Mouse (Mus musculus): ENCODE measurements around the gene Efcab3. TPM values are rescaled to one million over a fixed set of nuclear protein-coding genes. Genes with fewer than 3 reads are reported as not detected.

Gene Efcab3
- total and polyA plus RNA-seq, 3 experiments: not detected

- no peaks in the 10 kb centered on the region for H3K79me2 ChIP-seq (ENCODE audit: control insufficient read depth, insufficient read depth, low read length, poor library complexity)
- no peak overlapping the region for H3K9ac ChIP-seq (ENCODE audit: control insufficient read depth, low read depth, low read length, poor library complexity, severe bottlenecking)
- H3K4me3 ChIP-seq (ENCODE audit: control insufficient read depth in 1 of 2, insufficient read depth in 1 of 2, low read depth in 2 of 2, low read length in 2 of 2): no peak overlapping the region
- no peaks in the 10 kb centered on the region for H3K9me3 ChIP-seq (replicated peaks; ENCODE audit: insufficient read depth, low read length)
- H3K4me1 ChIP-seq (ENCODE audit: control insufficient read depth in 1 of 2, insufficient read depth in 2 of 2, low read length in 2 of 2): peaks cover 0 to 8% of the 10 kb centered on the region in 2 experiments; a peak in 2 of 4 replicates
- H3K36me3 ChIP-seq (ENCODE audit: control insufficient read depth in 1 of 2, insufficient read depth in 2 of 2, low read length in 2 of 2): peaks cover 0 to 4% of the 10 kb centered on the region in 2 experiments; a peak in 1 of 4 replicates
- no peak for DNase-seq (ENCODE audit: low read depth, low spot score)
- H3K27ac ChIP-seq (ENCODE audit: control insufficient read depth, low read depth, low read length): no peak overlapping the region
- H3K27me3 ChIP-seq (ENCODE audit: control insufficient read depth in 1 of 2, insufficient read depth in 2 of 2, low read length in 2 of 2): no peaks in the 10 kb centered on the region
- TF ChIP-seq BHLHE40 (IDR thresholded peaks at IDR 0.05; ENCODE audit: borderline replicate concordance, low read depth, low read length) (no peak), USF1 (IDR thresholded peaks at IDR 0.05; ENCODE audit: low read depth, low read length) (no peak), MAFK (IDR thresholded peaks at IDR 0.05; ENCODE audit: borderline replicate concordance, low read depth, low read length) (no peak), NRF1 (IDR thresholded peaks at IDR 0.05; ENCODE audit: insufficient read depth, low read depth, low read length, poor library complexity, severe bottlenecking) (no peak), CHD2 (IDR thresholded peaks at IDR 0.05; ENCODE audit: low read length) (no peak)
Measured at GRCm38 (mm10) chr11:105164516-105165510, 101.4 kb downstream of the Efcab3 start.

- peaks cover 8 to 13% of the 10 kb centered on the region in 2 experiments for H3K4me1 ChIP-seq (ENCODE audit: control insufficient read depth in 1 of 2, insufficient read depth in 2 of 2, low read length in 2 of 2)
- DNase-seq (ENCODE audit: low read depth, low spot score): no peak
Measured at GRCm38 (mm10) chr11:105166780-105167179, 103.4 kb downstream of the Efcab3 start.

More at GRCm38 (mm10) chr11:105166780-105167179, 103.4 kb downstream of the Efcab3 start:
- TF ChIP-seq CHD2 (IDR thresholded peaks at IDR 0.05; ENCODE audit: low read length) (no peak), JUND (IDR thresholded peaks at IDR 0.05; ENCODE audit: low read depth, low read length) (no peak), KAT2A (conservative IDR thresholded peaks at IDR 0.05; ENCODE audit: low read depth, low read length) (no peak), USF2 (IDR thresholded peaks at IDR 0.05; ENCODE audit: borderline replicate concordance in 1 of 2, insufficient read depth in 1 of 2, low read depth in 1 of 2, low read length in 2 of 2) (no peak), CHD1 (IDR thresholded peaks at IDR 0.05; ENCODE audit: low read depth, low read length) (no peak)
- H3K27ac ChIP-seq (ENCODE audit: control insufficient read depth, low read depth, low read length): no peak overlapping the region
- no peak overlapping the region for H3K4me3 ChIP-seq (ENCODE audit: control insufficient read depth in 1 of 2, insufficient read depth in 1 of 2, low read depth in 2 of 2, low read length in 2 of 2)
- peaks cover 0 to 5% of the 10 kb centered on the region in 2 experiments; a peak in 2 of 4 replicates for H3K36me3 ChIP-seq (ENCODE audit: control insufficient read depth in 1 of 2, insufficient read depth in 2 of 2, low read length in 2 of 2)
- no peaks in the 10 kb centered on the region for H3K27me3 ChIP-seq (ENCODE audit: control insufficient read depth in 1 of 2, insufficient read depth in 2 of 2, low read length in 2 of 2)
- H3K79me2 ChIP-seq (ENCODE audit: control insufficient read depth, insufficient read depth, low read length, poor library complexity): no peaks in the 10 kb centered on the region
- H3K9ac ChIP-seq (ENCODE audit: control insufficient read depth, low read depth, low read length, poor library complexity, severe bottlenecking): no peak overlapping the region
- no peaks in the 10 kb centered on the region for H3K9me3 ChIP-seq (replicated peaks; ENCODE audit: insufficient read depth, low read length)

Other genes with a start within 250 kb of the Efcab3 start
- gene Mettl2, start 62.8 kb downstream of the Efcab3 start, total RNA-seq (2012; rRNA removed): 53.5 and 59.9 TPM in 2 replicates
- gene Mettl2, start 62.8 kb downstream of the Efcab3 start, polyA plus RNA-seq (2012; ENCODE audit: insufficient read depth in 1 of 2, insufficient read length in 2 of 2, low read depth in 1 of 2, low replicate concordance in 2 of 2, missing spikeins in 1 of 2): 10 to 100 TPM in 1 of 2 experiments, not detected in 1; 61.7 TPM
- not detected in 2 replicates for gene Gm10842, start 83.3 kb downstream of the Efcab3 start, total RNA-seq (2012; rRNA removed)
- not detected for gene Gm10842, start 83.3 kb downstream of the Efcab3 start, polyA plus RNA-seq (2012; ENCODE audit: insufficient read depth in 1 of 2, insufficient read length in 2 of 2, low read depth in 1 of 2, low replicate concordance in 2 of 2, missing spikeins in 1 of 2)
- 52.7 and 60.9 TPM in 2 replicates for gene Tlk2, start 115.2 kb downstream of the Efcab3 start, total RNA-seq (2012; rRNA removed)
- gene Tlk2, start 115.2 kb downstream of the Efcab3 start, polyA plus RNA-seq (2012; ENCODE audit: insufficient read depth in 1 of 2, insufficient read length in 2 of 2, low read depth in 1 of 2, low replicate concordance in 2 of 2, missing spikeins in 1 of 2): 10 to 100 TPM in 1 of 2 experiments, not detected in 1; 46.5 TPM
- not detected in 2 replicates for gene Mrc2, start 229.1 kb downstream of the Efcab3 start, total RNA-seq (2012; rRNA removed)
- gene Mrc2, start 229.1 kb downstream of the Efcab3 start, polyA plus RNA-seq (2012; ENCODE audit: insufficient read depth in 1 of 2, insufficient read length in 2 of 2, low read depth in 1 of 2, low replicate concordance in 2 of 2, missing spikeins in 1 of 2): not detected